ENCODE assay signal across 20 mouse cellular contexts in the genomic region with DNA sequence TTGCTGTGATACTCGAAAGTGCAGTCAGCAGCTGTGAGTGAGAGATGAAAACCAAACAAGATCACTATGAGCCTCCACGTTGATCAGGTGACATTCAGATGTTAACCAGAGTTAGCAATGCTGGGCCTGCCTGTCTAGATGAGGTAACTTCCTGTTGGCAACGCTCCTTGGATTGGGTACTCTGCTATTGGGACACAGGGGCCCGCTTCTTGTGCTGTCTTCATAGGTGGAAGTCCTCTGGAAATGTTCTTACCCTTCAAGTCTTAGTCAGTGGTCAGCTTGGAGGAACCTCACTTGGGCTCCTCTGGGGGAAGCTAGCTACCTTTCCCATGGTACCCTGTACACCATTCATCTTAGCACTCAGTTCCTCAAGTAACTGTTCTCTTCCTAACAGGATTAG.
A peak's percentile ranks its signal among the peaks of the same experiment; 100 is the strongest.
DNase-seq lines count a peak whose midpoint lies in the region; ATAC-seq lines count a peak whose summit lies in the region.
"Had no signal": no experiment of that assay in that cellular context is flagged by ENCODE, and none has a peak within 500 bp of the region (broad histone marks: within the 10 kb centered on the region; RNA-seq: fewer than 3 reads in every experiment).

No protein-coding gene starts in this region.

- H3K4me3 ChIP-seq in liver, embryonic 16.5 days (ENCODE audit: low read depth, low read length) = no peak overlapping the region
- H3K4me3 ChIP-seq in liver, embryonic 11.5 days (ENCODE audit: low read depth, low read length) = no peak overlapping the region
- no peak overlapping the region for H3K4me3 ChIP-seq in brown adipose tissue, adult 24 weeks (ENCODE audit: insufficient read depth, low read depth, low read length)
- H3K4me3 ChIP-seq: embryonic facial prominence, embryonic 13.5 days; heart, adult 2 months; heart, embryonic 15.5 days; hindbrain, embryonic 15.5 days had no signal

- H3K4me1 ChIP-seq in liver, embryonic 16.5 days (ENCODE audit: control insufficient read depth, low read depth, low read length) = no peaks in the 10 kb centered on the region
- no peaks in the 10 kb centered on the region for H3K4me1 ChIP-seq in liver, embryonic 11.5 days (replicated peaks; ENCODE audit: control insufficient read depth, insufficient read depth, low read length)
- peaks cover 6% of the 10 kb centered on the region; the same call in 1 of the 2 replicates for H3K4me1 ChIP-seq in brown adipose tissue, adult 24 weeks (ENCODE audit: control insufficient read depth, insufficient read depth, insufficient read length, low read length)
- H3K4me1 ChIP-seq: embryonic facial prominence, embryonic 13.5 days; heart, embryonic 15.5 days; hindbrain, embryonic 15.5 days had no signal

- no peaks in the 10 kb centered on the region for H3K36me3 ChIP-seq in liver, embryonic 16.5 days (ENCODE audit: control insufficient read depth, insufficient read depth)
- H3K36me3 ChIP-seq in liver, embryonic 11.5 days (ENCODE audit: control insufficient read depth, insufficient read depth, low read length) = no peaks in the 10 kb centered on the region
- H3K36me3 ChIP-seq: embryonic facial prominence, embryonic 13.5 days; heart, embryonic 15.5 days; hindbrain, embryonic 15.5 days had no signal

- ATAC-seq in liver, embryonic 16.5 days (ENCODE audit: low read depth) = peak; percentile 53; the same call in 1 of the 2 replicates
- ATAC-seq in liver, embryonic 11.5 days (replicated peaks; ENCODE audit: low FRiP score) = no peak
- peak; percentile 42; the same call in 1 of the 2 replicates for ATAC-seq in common myeloid progenitor, adult 5-6 weeks (replicated peaks; ENCODE audit: low read depth, poor library complexity, severe bottlenecking)
- ATAC-seq in megakaryocyte, adult 5-6 weeks (ENCODE audit: poor library complexity, severe bottlenecking) = peak; percentile 97
- ATAC-seq: forebrain, embryonic 14.5 days; intestine, embryonic 16.5 days had no signal

- no peaks in the 10 kb centered on the region for H3K9me3 ChIP-seq in liver, embryonic 16.5 days (replicated peaks; ENCODE audit: control insufficient read depth, low read length)
- no peaks in the 10 kb centered on the region for H3K9me3 ChIP-seq in liver, embryonic 11.5 days (ENCODE audit: control insufficient read depth, low read length)
- H3K9me3 ChIP-seq: embryonic facial prominence, embryonic 13.5 days; heart, embryonic 15.5 days; hindbrain, embryonic 15.5 days had no signal

- H3K9ac ChIP-seq in liver, embryonic 16.5 days (ENCODE audit: low read depth, low read length) = no peak overlapping the region
- H3K9ac ChIP-seq in liver, embryonic 11.5 days (ENCODE audit: low read depth, low read length) = no peak overlapping the region
- H3K9ac ChIP-seq: embryonic facial prominence, embryonic 13.5 days; heart, embryonic 15.5 days; hindbrain, embryonic 15.5 days had no signal

- WGBS in liver, embryonic 16.5 days (ENCODE audit: insufficient replicate concordance) = 42% methylated on average over 4 of the region's 4 CpGs
- 58% methylated on average over 4 of the region's 4 CpGs for WGBS in liver, embryonic 11.5 days

- no peak overlapping the region for H3K4me2 ChIP-seq in liver, embryonic 16.5 days (ENCODE audit: low read depth, low read length)
- H3K4me2 ChIP-seq in liver, embryonic 11.5 days = no peak overlapping the region
- H3K4me2 ChIP-seq: embryonic facial prominence, embryonic 13.5 days; heart, embryonic 11.5 days; heart, embryonic 15.5 days; hindbrain, embryonic 15.5 days had no signal

- DNase-seq in liver, embryonic 11.5 days (ENCODE audit: low spot score) = no peak
- DNase-seq in kidney, postnatal 25 days = no peak
- DNase-seq in thymus, postnatal 0 days (ENCODE audit: low spot score) = no peak
- DNase-seq: adrenal gland, postnatal 25 days; cerebellum, adult 11-12 months; cerebellum, adult 9-10 months; cerebellum, postnatal 25 days; gastrocnemius, postnatal 10 days; heart, adult 2 months; heart, postnatal 14 days had no signal

- H3K27me3 ChIP-seq in liver, embryonic 16.5 days (ENCODE audit: control insufficient read depth, insufficient read depth, low read depth, low read length) = no peaks in the 10 kb centered on the region
- H3K27me3 ChIP-seq in liver, embryonic 11.5 days (replicated peaks; ENCODE audit: control insufficient read depth, insufficient read depth, low read length) = no peaks in the 10 kb centered on the region
- H3K27me3 ChIP-seq: embryonic facial prominence, embryonic 13.5 days; heart, embryonic 15.5 days; hindbrain, embryonic 15.5 days had no signal

- no peak overlapping the region for H3K27ac ChIP-seq in liver, embryonic 16.5 days (ENCODE audit: low read length)
- no peak overlapping the region for H3K27ac ChIP-seq in liver, embryonic 11.5 days (ENCODE audit: low read depth, low read length)
- peak overlapping the region; percentile 62 for H3K27ac ChIP-seq in brown adipose tissue, adult 24 weeks (replicated peaks; ENCODE audit: low read depth, low read length)
- H3K27ac ChIP-seq: embryonic facial prominence, embryonic 13.5 days; heart, adult 2 months; heart, embryonic 15.5 days; hindbrain, embryonic 15.5 days had no signal
